Mouse (Mus musculus) limb, embryonic 12.5 days (tissue): ENCODE measurements around the gene Speer4e. TPM values are rescaled to one million over a fixed set of nuclear protein-coding genes. Genes with fewer than 3 reads are reported as not detected.

Experiments
- polyA plus RNA-seq: library from polyadenylated mRNA; unstranded; fragments of >200 nt; fragmentation: Nextera tagmentation; extraction: Ambion mirVana; gene quantifications from 2 replicates; pipeline ENCODE4 v1.2.1, GENCODE M21; 2016

Gene Speer4e
- polyA plus RNA-seq, 1 experiment from 2014 or later: not detected

Other genes starting within 250 kb of the Speer4e start
- not detected in 2 replicates for gene Gm9758, start 23.5 kb downstream of the Speer4e start, polyA plus RNA-seq
- gene Gm10354, start 40.5 kb upstream of the Speer4e start, polyA plus RNA-seq: not detected in 2 replicates
- not detected in 2 replicates for gene Gm17019, start 94.6 kb upstream of the Speer4e start, polyA plus RNA-seq